Comparison of ENCODE assay signal across 15 mouse cellular contexts in the genomic region with DNA sequence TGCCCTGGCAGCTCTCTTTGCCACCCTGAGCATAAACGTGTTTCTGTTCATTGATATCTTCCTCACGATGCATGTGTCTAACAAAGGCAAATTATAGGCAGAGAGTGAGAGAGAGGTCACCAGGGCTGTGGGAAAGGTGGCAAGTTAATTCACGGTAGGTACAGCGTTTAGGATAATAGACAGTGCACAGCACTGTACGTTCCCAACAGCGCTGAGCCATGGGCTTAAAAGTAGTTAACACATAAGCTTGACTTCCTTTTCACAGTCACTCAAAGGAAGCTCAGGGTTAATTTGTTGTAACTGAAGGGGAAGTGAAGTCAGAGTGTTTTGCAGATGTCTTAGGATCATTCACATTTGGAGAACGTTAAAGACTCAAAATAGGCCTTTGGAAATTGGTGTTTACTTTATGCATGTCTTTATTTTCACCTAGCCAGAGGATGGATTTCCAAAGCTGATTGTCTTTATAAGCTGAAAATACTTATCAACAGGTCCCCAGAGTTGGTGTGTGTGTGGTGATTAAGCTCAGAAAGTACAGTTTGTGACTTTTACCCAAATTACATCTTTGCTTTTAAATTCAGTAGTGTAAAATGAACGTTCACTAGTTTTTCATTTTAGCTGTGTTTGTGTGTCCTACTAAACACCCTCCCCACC. TPM values are rescaled to one million over a fixed set of nuclear protein-coding genes. Genes with fewer than 3 reads are reported as not detected.
DNase-seq lines count a peak whose midpoint lies in the region; ATAC-seq and TF ChIP-seq lines count a peak whose summit lies in the region.
"Had no signal": no experiment of that assay in that cellular context is flagged by ENCODE, and none has a peak within 500 bp of the region (broad histone marks: within the 10 kb centered on the region; RNA-seq: fewer than 3 reads in every experiment).

No protein-coding gene starts in this region.

- H3K4me1 ChIP-seq in thymus, adult 2 months (replicated peaks; ENCODE audit: control insufficient read depth, insufficient read depth, low read length), result peaks cover 31% of the 10 kb centered on the region
- no peaks in the 10 kb centered on the region for H3K4me1 ChIP-seq in hindbrain, embryonic 13.5 days (replicated peaks)

- no peak for TF ChIP-seq POLR2A in thymus, adult 2 months (IDR thresholded peaks at IDR 0.05; ENCODE audit: control insufficient read depth, extremely low read depth, insufficient read depth, low read length, poor library complexity)

- H3K36me3 ChIP-seq in thymus, adult 2 months (ENCODE audit: control insufficient read depth, insufficient read depth, low read length), result peaks cover 14% of the 10 kb centered on the region
- peaks cover 56% of the 10 kb centered on the region for H3K36me3 ChIP-seq in hindbrain, embryonic 13.5 days

- DNase-seq in thymus, adult 2 months, result no peak
- DNase-seq in thymus, adult 18-20 months, result no peak
- peak; percentile 47 for DNase-seq in thymus, postnatal 4 days
- DNase-seq in heart, adult 18-20 months, result no peak
- no peak for DNase-seq in kidney, adult 9 months
- DNase-seq: heart, adult 2 months; heart, postnatal 14 days; kidney, postnatal 36 days; right cerebral cortex, postnatal 25 days had no signal

- no peaks in the 10 kb centered on the region for H3K9me3 ChIP-seq in hindbrain, embryonic 13.5 days
- H3K9me3 ChIP-seq: limb, embryonic 15.5 days had no signal

- H3K27ac ChIP-seq in thymus, adult 2 months (ENCODE audit: control insufficient read depth, insufficient read depth, low read length), result peak overlapping the region; percentile 92
- no peak overlapping the region for H3K27ac ChIP-seq in hindbrain, embryonic 13.5 days
- H3K27ac ChIP-seq: heart, adult 2 months; limb, embryonic 15.5 days had no signal

- no peaks in the 10 kb centered on the region for H3K27me3 ChIP-seq in thymus, adult 2 months (ENCODE audit: control insufficient read depth, insufficient read depth, low read length)
- no peaks in the 10 kb centered on the region for H3K27me3 ChIP-seq in hindbrain, embryonic 13.5 days
- H3K27me3 ChIP-seq: limb, embryonic 15.5 days had no signal

- TF ChIP-seq CTCF in thymus, adult 2 months (IDR thresholded peaks at IDR 0.05; ENCODE audit: borderline replicate concordance, control insufficient read depth, extremely low read depth, insufficient read depth, low read length, poor library complexity), result no peak

- 13% methylated on average over 8 of the region's 8 CpGs for WGBS in thymus, adult 2 months
- 87% methylated on average over 8 of the region's 8 CpGs for WGBS in hindbrain, embryonic 13.5 days

- H3K9ac ChIP-seq in hindbrain, embryonic 13.5 days, result no peak overlapping the region
- H3K9ac ChIP-seq: limb, embryonic 15.5 days had no signal

- peak; percentile 62 for ATAC-seq in granulocyte monocyte progenitor cell, adult 5-6 weeks (replicated peaks; ENCODE audit: poor library complexity, severe bottlenecking)
- ATAC-seq in megakaryocyte, adult 5-6 weeks (ENCODE audit: poor library complexity, severe bottlenecking), result peak; percentile 80
- ATAC-seq in hindbrain, embryonic 13.5 days (ENCODE audit: low FRiP score), result no peak
- ATAC-seq: intestine, embryonic 16.5 days had no signal

- no peak overlapping the region for H3K4me2 ChIP-seq in hindbrain, embryonic 13.5 days
- H3K4me2 ChIP-seq: limb, embryonic 15.5 days had no signal

- no peak overlapping the region for H3K4me3 ChIP-seq in thymus, adult 2 months (ENCODE audit: control insufficient read depth, insufficient read depth, low read length)
- H3K4me3 ChIP-seq in hindbrain, embryonic 13.5 days, result no peak overlapping the region
- H3K4me3 ChIP-seq: heart, adult 2 months; limb, embryonic 15.5 days had no signal

RNA-seq across cellular contexts. Expression of gene Gpr18, which starts 9.1 kb away (rescaled TPM):
- polyA plus RNA-seq in thymus, adult 2 months (2012; rRNA removed), result 24.8 and 32.8 TPM in 2 replicates
- total RNA-seq in granulocyte monocyte progenitor cell, adult 5-6 weeks (2014; fragmentation: Nextera tagmentation), result 0.60 and 3.1 TPM in 2 replicates
- 0.43 TPM in 1 of 2 replicates, not detected in the other for total RNA-seq in granulocyte monocyte progenitor cell, adult 5-6 weeks (2017)
- 11.3 and 16.1 TPM in 2 replicates for total RNA-seq in megakaryocyte, adult 5-6 weeks (2015)
- total RNA-seq in megakaryocyte, adult 5-6 weeks (2017), result 11.9 and 12.9 TPM in 2 replicates
- polyA plus RNA-seq in hindbrain, embryonic 13.5 days (2015; fragmentation: Nextera tagmentation; extraction: Ambion mirVana), result 0.21 and 0.36 TPM in 2 replicates
- total RNA-seq in heart, adult 18-20 months (2021), result 1 to 10 TPM in 1 of 2 experiments, under 1 TPM in 1; 0.22 to 1.8 TPM
- total RNA-seq: left cerebral cortex, adult 18-20 months had no signal

RNA-seq across cellular contexts. Expression of gene Ubac2, which starts 28.0 kb away (rescaled TPM):
- 102 TPM in 2 replicates for polyA plus RNA-seq in thymus, adult 2 months (2012; rRNA removed)
- 23.6 and 30.1 TPM in 2 replicates for total RNA-seq in granulocyte monocyte progenitor cell, adult 5-6 weeks (2014; fragmentation: Nextera tagmentation)
- total RNA-seq in granulocyte monocyte progenitor cell, adult 5-6 weeks (2017), result 28.3 and 34.1 TPM in 2 replicates
- 34.2 and 35.6 TPM in 2 replicates for total RNA-seq in megakaryocyte, adult 5-6 weeks (2015)
- total RNA-seq in megakaryocyte, adult 5-6 weeks (2017), result 19.3 and 27.3 TPM in 2 replicates
- polyA plus RNA-seq in hindbrain, embryonic 13.5 days (2015; fragmentation: Nextera tagmentation; extraction: Ambion mirVana), result 49.3 and 56.9 TPM in 2 replicates
- 10 to 100 TPM; 28.9 to 31.0 TPM for total RNA-seq in heart, adult 18-20 months (2021)

RNA-seq across cellular contexts. Expression of gene Gpr183, which starts 58.5 kb away (rescaled TPM):
- polyA plus RNA-seq in thymus, adult 2 months (2012; rRNA removed), result 10.1 and 10.3 TPM in 2 replicates
- total RNA-seq in granulocyte monocyte progenitor cell, adult 5-6 weeks (2014; fragmentation: Nextera tagmentation), result 3.2 and 3.3 TPM in 2 replicates
- total RNA-seq in granulocyte monocyte progenitor cell, adult 5-6 weeks (2017), result 3.4 and 3.7 TPM in 2 replicates
- total RNA-seq in megakaryocyte, adult 5-6 weeks (2015), result 39.0 and 39.1 TPM in 2 replicates
- 33.8 and 36.4 TPM in 2 replicates for total RNA-seq in megakaryocyte, adult 5-6 weeks (2017)
- 1.0 and 1.2 TPM in 2 replicates for polyA plus RNA-seq in hindbrain, embryonic 13.5 days (2015; fragmentation: Nextera tagmentation; extraction: Ambion mirVana)
- total RNA-seq in heart, adult 18-20 months (2021), result 1 to 10 TPM in 1 of 2 experiments, under 1 TPM in 1; 0.62 to 1.8 TPM

Comparison
In these comparisons a context has a peak if more than half of its experiments do, and no peak if none do; other contexts are left out.
1. RNA of gene Gpr183, which starts 58.5 kb away (total RNA-seq): 33.8 to 39.1 TPM in megakaryocyte, adult 5-6 weeks; 3.2 to 3.7 TPM in granulocyte monocyte progenitor cell, adult 5-6 weeks and 0.62 to 1.8 TPM in heart, adult 18-20 months; every median in the first group is over 4 times any median in the second.